Mouse (Mus musculus): Measurements from ENCODE around the gene Emp2. TPM values are rescaled to one million over a fixed set of nuclear protein-coding genes. Genes with fewer than 3 reads are reported as not detected.
"Not testable (repeated sequence)": the region's sequence is repeated elsewhere in the genome, so short reads cannot be mapped to it uniquely, and the experiment has no call there.

The Emp2 gene
- polyA plus RNA-seq, 1 experiment from 2014 or later: 24.5 TPM

DNA sequence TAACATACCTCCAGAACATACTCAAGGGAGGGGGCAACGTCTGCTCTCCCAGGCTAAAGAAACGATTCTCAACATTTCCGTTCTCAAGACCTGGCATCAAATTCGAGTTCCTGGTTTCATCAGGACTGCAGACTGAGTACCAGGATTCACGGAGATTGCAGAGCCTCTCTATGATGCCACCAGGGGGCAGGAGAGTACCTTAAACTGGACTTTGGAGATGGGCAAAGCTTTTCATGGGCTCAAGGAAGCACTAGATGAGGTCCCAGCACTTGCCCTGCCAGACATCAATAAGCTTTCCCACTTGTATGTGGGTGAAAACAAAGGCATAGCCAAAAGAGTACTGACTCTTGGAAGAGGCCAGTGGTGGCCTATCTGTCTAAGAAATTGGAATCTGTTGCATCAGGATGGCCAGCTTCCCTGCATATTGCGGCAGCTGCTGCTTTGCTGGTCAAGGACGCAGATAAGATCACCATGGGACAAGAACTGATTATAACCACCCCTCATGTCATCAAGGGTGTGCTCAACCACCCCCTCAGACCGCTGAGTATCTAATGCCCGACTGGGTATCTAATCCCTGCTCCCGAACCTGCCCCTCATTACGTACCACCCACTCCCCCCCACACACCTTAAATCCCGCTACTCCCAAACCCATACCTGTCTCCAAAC is 33.3 kb downstream of the Emp2 start:
- no peak; the same call in 1 of the 2 replicates for ATAC-seq
- H3K9ac ChIP-seq (ENCODE audit: low read depth, low read length): no peak overlapping the region
- 55% methylated on average over 12 of the region's 12 CpGs for WGBS
- no peak overlapping the region for H3K4me3 ChIP-seq (ENCODE audit: low read length)
- H3K27me3 ChIP-seq (replicated peaks; ENCODE audit: control insufficient read depth, insufficient read depth, low read length): no peaks in the 10 kb centered on the region
- H3K9me3 ChIP-seq (ENCODE audit: control insufficient read depth, low read length): no peaks in the 10 kb centered on the region
- H3K27ac ChIP-seq (ENCODE audit: low read depth, low read length): no peak overlapping the region
- H3K36me3 ChIP-seq (ENCODE audit: control insufficient read depth, insufficient read depth, low read length): no peaks in the 10 kb centered on the region
- no peak overlapping the region for H3K4me2 ChIP-seq (ENCODE audit: low read length)
- H3K4me1 ChIP-seq (ENCODE audit: control insufficient read depth, insufficient read depth, low read depth, low read length): no peaks in the 10 kb centered on the region

- H3K4me3 ChIP-seq (ENCODE audit: low read length); ATAC-seq; H3K9ac ChIP-seq (ENCODE audit: low read depth, low read length); H3K4me1 ChIP-seq (ENCODE audit: control insufficient read depth, insufficient read depth, low read depth, low read length); H3K36me3 ChIP-seq (ENCODE audit: control insufficient read depth, insufficient read depth, low read length); H3K4me2 ChIP-seq (ENCODE audit: low read length); H3K27ac ChIP-seq (ENCODE audit: low read depth, low read length); H3K9me3 ChIP-seq (ENCODE audit: control insufficient read depth, low read length); H3K27me3 ChIP-seq (replicated peaks; ENCODE audit: control insufficient read depth, insufficient read depth, low read length): not testable (repeated sequence)
- WGBS: 91% methylated on average over 5 of the region's 5 CpGs
Observed at GRCm38 (mm10) chr16:10276778-10277177, 37.0 kb downstream of the Emp2 start.

DNA sequence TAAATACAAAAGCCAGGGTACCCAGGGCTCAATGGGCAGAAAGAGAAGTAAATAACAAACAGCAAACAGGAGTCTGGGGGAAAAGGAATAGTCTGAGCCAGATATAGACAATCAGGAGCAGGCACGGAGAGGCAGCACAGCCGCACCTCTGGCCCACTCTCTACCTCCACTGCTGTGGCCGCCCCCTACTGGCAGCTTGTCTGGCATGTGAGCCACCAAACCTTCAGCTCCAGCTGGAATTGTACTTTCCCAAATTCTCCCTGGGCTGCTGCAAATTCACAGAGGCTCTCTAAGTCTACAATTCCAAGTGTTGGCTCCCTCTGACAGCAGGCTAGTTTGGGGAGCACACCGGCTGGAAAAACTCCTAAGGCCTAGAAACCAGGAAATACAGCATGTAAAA is 39.3 kb downstream of the Emp2 start:
- Histone ChIP-seq H3K27me3 (replicated peaks; ENCODE audit: control insufficient read depth, insufficient read depth, low read length) (no peaks in the 10 kb centered on the region), H3K4me2 (ENCODE audit: low read length) (no peak overlapping the region), H3K4me3 (ENCODE audit: low read length) (no peak overlapping the region)

DNA sequence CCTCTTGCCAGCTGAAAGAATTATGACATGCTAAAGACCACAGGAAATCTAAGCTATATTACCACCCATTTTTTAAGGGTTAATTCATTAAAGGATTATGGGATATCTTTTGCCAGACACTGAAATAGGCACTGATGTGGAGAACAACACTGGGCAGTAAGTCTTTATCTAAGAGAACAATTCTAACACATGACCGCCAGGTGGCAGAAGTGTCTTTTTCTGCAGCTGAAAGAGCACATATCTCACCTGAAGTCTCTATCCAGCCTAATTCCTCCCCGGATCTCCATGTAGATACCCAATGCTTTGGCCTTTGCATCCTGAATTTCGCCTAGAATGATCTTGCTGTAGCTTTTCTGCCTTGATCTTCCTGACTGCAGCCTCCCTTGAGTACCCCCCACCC is 41.5 kb downstream of the Emp2 start:
- peaks cover 2% of the 10 kb centered on the region; the same call in 1 of the 2 replicates for H3K9me3 ChIP-seq (ENCODE audit: control insufficient read depth, low read length)
- H3K4me2 ChIP-seq (ENCODE audit: low read length): no peak overlapping the region
- WGBS: 35% methylated on average over 3 of the region's 3 CpGs
- H3K4me1 ChIP-seq (ENCODE audit: control insufficient read depth, insufficient read depth, low read depth, low read length): no peaks in the 10 kb centered on the region
- H3K9ac ChIP-seq (ENCODE audit: low read depth, low read length): no peak overlapping the region
- no peaks in the 10 kb centered on the region for H3K27me3 ChIP-seq (replicated peaks; ENCODE audit: control insufficient read depth, insufficient read depth, low read length)
- no peak for ATAC-seq
- H3K4me3 ChIP-seq (ENCODE audit: low read length): no peak overlapping the region
- no peaks in the 10 kb centered on the region for H3K36me3 ChIP-seq (ENCODE audit: control insufficient read depth, insufficient read depth, low read length)
- H3K27ac ChIP-seq (ENCODE audit: low read depth, low read length): no peak overlapping the region

More for the DNA sequence above, 39.3 kb downstream of the Emp2 start:
- no peak for ATAC-seq
- Histone ChIP-seq H3K9me3 (ENCODE audit: control insufficient read depth, low read length) (peaks cover 2% of the 10 kb centered on the region; the same call in 1 of the 2 replicates), H3K9ac (ENCODE audit: low read depth, low read length) (no peak overlapping the region), H3K27ac (ENCODE audit: low read depth, low read length) (no peak overlapping the region), H3K4me1 (ENCODE audit: control insufficient read depth, insufficient read depth, low read depth, low read length) (no peaks in the 10 kb centered on the region), H3K36me3 (ENCODE audit: control insufficient read depth, insufficient read depth, low read length) (no peaks in the 10 kb centered on the region)
- WGBS: 78% methylated on average over 4 of the region's 4 CpGs

DNA sequence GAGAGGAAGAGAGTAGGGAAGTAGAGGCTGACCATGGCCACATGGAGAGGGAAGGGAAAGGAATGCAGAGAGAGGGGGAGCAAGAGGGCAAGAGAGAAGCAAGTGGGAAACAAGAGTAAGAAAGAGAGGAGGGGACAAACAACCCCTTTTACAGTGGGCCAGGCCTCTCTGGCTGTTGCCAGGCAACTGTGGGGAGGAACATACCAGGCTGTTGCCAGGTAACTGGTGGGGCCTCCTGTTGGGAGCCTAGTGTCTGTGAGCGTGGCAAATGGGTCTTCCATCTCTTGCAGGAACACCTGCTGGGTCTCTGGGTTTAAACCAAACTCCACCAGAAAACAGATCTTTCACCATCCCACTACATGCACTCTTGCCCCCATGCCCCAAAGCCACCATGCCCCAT is 59.8 kb downstream of the Emp2 start:
- no peak for ATAC-seq
- no peaks in the 10 kb centered on the region for H3K4me1 ChIP-seq (ENCODE audit: control insufficient read depth, insufficient read depth, low read depth, low read length)
- no peak overlapping the region for H3K4me2 ChIP-seq (ENCODE audit: low read length)
- H3K9me3 ChIP-seq (ENCODE audit: control insufficient read depth, low read length): no peaks in the 10 kb centered on the region
- WGBS: 0% methylated on average over 1 of the region's 1 CpGs
- no peak overlapping the region for H3K4me3 ChIP-seq (ENCODE audit: low read length)
- H3K9ac ChIP-seq (ENCODE audit: low read depth, low read length): no peak overlapping the region
- no peaks in the 10 kb centered on the region for H3K36me3 ChIP-seq (ENCODE audit: control insufficient read depth, insufficient read depth, low read length)
- no peak overlapping the region for H3K27ac ChIP-seq (ENCODE audit: low read depth, low read length)
- no peaks in the 10 kb centered on the region for H3K27me3 ChIP-seq (replicated peaks; ENCODE audit: control insufficient read depth, insufficient read depth, low read length)

DNA sequence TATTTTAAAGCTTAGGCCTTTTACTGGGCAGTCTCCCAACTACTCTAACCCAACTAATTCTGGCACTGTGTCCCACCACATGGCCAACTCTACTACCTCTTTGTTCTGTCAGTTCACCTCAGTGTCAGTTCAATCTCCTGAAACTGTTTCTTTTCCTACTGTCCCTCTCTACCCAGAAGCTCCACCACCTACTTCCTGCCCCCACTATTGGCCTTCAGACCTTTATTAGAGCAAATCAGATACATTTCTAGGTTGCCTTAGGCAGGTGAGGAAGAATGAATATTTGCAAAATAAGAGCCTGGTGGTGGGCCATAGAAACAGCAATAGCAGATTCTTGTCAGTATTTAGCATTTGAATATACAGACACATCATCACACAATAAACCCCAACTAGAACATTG is 77.2 kb downstream of the Emp2 start:
- H3K27me3 ChIP-seq (replicated peaks; ENCODE audit: control insufficient read depth, insufficient read depth, low read length): no peaks in the 10 kb centered on the region
- no peak for ATAC-seq

More for the DNA sequence above, 77.2 kb downstream of the Emp2 start:
- no peak overlapping the region for H3K27ac ChIP-seq (ENCODE audit: low read depth, low read length)
- H3K9me3 ChIP-seq (ENCODE audit: control insufficient read depth, low read length): no peaks in the 10 kb centered on the region
- H3K4me3 ChIP-seq (ENCODE audit: low read length): no peak overlapping the region
- H3K9ac ChIP-seq (ENCODE audit: low read depth, low read length): no peak overlapping the region
- no peaks in the 10 kb centered on the region for H3K36me3 ChIP-seq (ENCODE audit: control insufficient read depth, insufficient read depth, low read length)
- no peak overlapping the region for H3K4me2 ChIP-seq (ENCODE audit: low read length)
- H3K4me1 ChIP-seq (ENCODE audit: control insufficient read depth, insufficient read depth, low read depth, low read length): no peaks in the 10 kb centered on the region

Small RNAs within 50 kb of the gene (microRNA-seq; reads per million reads assigned to microRNA genes)
- gene Gm22932: not detected

Other genes with a start within 250 kb of the Emp2 start
- not detected in 2 replicates for gene Rpl39l, start 143.7 kb downstream of the Emp2 start, polyA plus RNA-seq (2015; fragmentation: Nextera tagmentation; extraction: Ambion mirVana)
- 0.17 and 0.21 TPM in 2 replicates for gene Atf7ip2, start 121.3 kb downstream of the Emp2 start, polyA plus RNA-seq (2015; fragmentation: Nextera tagmentation; extraction: Ambion mirVana)
- 20.7 and 27.5 TPM in 2 replicates for gene Tekt5, start 81.5 kb upstream of the Emp2 start, polyA plus RNA-seq (2015; fragmentation: Nextera tagmentation; extraction: Ambion mirVana)
- gene Nubp1, start 98.0 kb upstream of the Emp2 start, polyA plus RNA-seq (2015; fragmentation: Nextera tagmentation; extraction: Ambion mirVana): 46.3 and 54.1 TPM in 2 replicates
- 48.9 and 52.1 TPM in 2 replicates for gene Tvp23a, start 133.4 kb upstream of the Emp2 start, polyA plus RNA-seq (2015; fragmentation: Nextera tagmentation; extraction: Ambion mirVana)
- 0.46 and 0.54 TPM in 2 replicates for gene Ciita, start 166.1 kb upstream of the Emp2 start, polyA plus RNA-seq (2015; fragmentation: Nextera tagmentation; extraction: Ambion mirVana)
- gene Dexi, start 229.1 kb upstream of the Emp2 start, polyA plus RNA-seq (2015; fragmentation: Nextera tagmentation; extraction: Ambion mirVana): 8.7 and 16.9 TPM in 2 replicates
- 60.7 and 66.7 TPM in 2 replicates for gene Clec16a, start 231.4 kb upstream of the Emp2 start, polyA plus RNA-seq (2015; fragmentation: Nextera tagmentation; extraction: Ambion mirVana)